Mouse (Mus musculus) hindbrain, postnatal 0 days (tissue): ENCODE measurements around the gene Pip4k2b. TPM values are rescaled to one million over a fixed set of nuclear protein-coding genes. Genes with fewer than 3 reads are reported as not detected.

Source experiments
- ATAC-seq: fragments of 200-750 bp; cut with Nextera tagmentation; 2 replicates; pipeline ENCODE4 v1.8.0; 2017; ENCODE audit warnings: mild to moderate bottlenecking, moderate TSS enrichment, moderate library complexity
- DNase-seq: peaks from one replicate; pipeline ENCODE4 v3.0.0-alpha.2; 2015; ENCODE audit warnings: low spot score
- H3K27ac ChIP-seq: fragments of 300-500 bp; sonication (generic); 2 replicates; pipeline ENCODE4 v1.5.1; 2014; ENCODE audit warnings: mild to moderate bottlenecking
- H3K27me3 ChIP-seq: fragments of 300-500 bp; sonication (generic); 2 replicates; pipeline ENCODE4 v1.6.1; 2014; ENCODE audit warnings: low read length, mixed read lengths; ENCODE audit not compliant: insufficient read depth
- H3K36me3 ChIP-seq: fragments of 300-500 bp; sonication (generic); 2 replicates; pipeline ENCODE4 v1.6.1; 2014; ENCODE audit warnings: low read length, mixed read lengths; ENCODE audit not compliant: insufficient read depth
- H3K4me1 ChIP-seq: fragments of 300-500 bp; sonication (generic); 2 replicates; pipeline ENCODE4 v1.6.1; 2014; ENCODE audit warnings: antibody characterized with exemption, low read length, mixed read lengths; ENCODE audit not compliant: insufficient read depth
- H3K4me2 ChIP-seq: fragments of 300-500 bp; sonication (generic); 2 replicates; pipeline ENCODE4 v1.6.1; 2014; ENCODE audit warnings: low read depth, mild to moderate bottlenecking, low read length, moderate library complexity, mixed read lengths
- H3K4me3 ChIP-seq: fragments of 300-500 bp; sonication (generic); 2 replicates; pipeline ENCODE4 v1.5.1; 2014; ENCODE audit warnings: low read length
- H3K9ac ChIP-seq: fragments of 300-500 bp; sonication (generic); replicated peaks from 2 replicates; pipeline ENCODE4 v1.6.1; 2014; ENCODE audit warnings: mild to moderate bottlenecking, low read length, moderate library complexity, mixed read lengths
- H3K9me3 ChIP-seq: fragments of 300-500 bp; sonication (generic); 2 replicates; pipeline ENCODE4 v1.6.1; 2016; ENCODE audit warnings: low read length, mixed read lengths
- CTCF ChIP-seq: IDR thresholded peaks from 2 replicates; pipeline ENCODE4 v1.5.1; 2016; ENCODE audit warnings: antibody characterized with exemption, control low read depth, low read depth
- WGBS: fragments of 180-500 bp; shearing (Covaris S2); extraction: QIAGEN DNeasy Blood & Tissue Kit; methylation state at CpG from one replicate; pipeline ENCODE4 v1.1.7; 2014; 5-methylcytosine and 5-hydroxymethylcytosine counted together
- polyA plus RNA-seq: library from polyadenylated mRNA; unstranded; fragments of >200 nt; fragmentation: Nextera tagmentation; extraction: Ambion mirVana; gene quantifications from 2 replicates; pipeline ENCODE4 v1.2.1, GENCODE M21; 2015
- total RNA-seq: library from RNA; depleted of rRNA; stranded (reverse); fragments of >200 nt; gene quantifications from 2 replicates; pipeline ENCODE4 v1.2.3, GENCODE M21; 2014

The Pip4k2b gene
- total and polyA plus RNA-seq, 2 experiments from 2014 or later = 5.1 to 127 TPM

GRCm38 (mm10) chr11:97695712-97696401 is 48.6 kb downstream of the Pip4k2b start:
- Histone ChIP-seq H3K27me3 (no peaks in the 10 kb centered on the region), H3K36me3 (peaks cover 16% of the 10 kb centered on the region), H3K4me2 (peak overlapping the region; percentile 88), H3K9ac (peak overlapping the region; percentile 14; the same call in 1 of the 2 replicates), H3K4me1 (peaks cover 36% of the 10 kb centered on the region), H3K4me3 (peak overlapping the region; percentile 1), H3K27ac (peak overlapping the region; percentile 70), H3K9me3 (no peaks in the 10 kb centered on the region)
- ATAC-seq (no peak), DNase-seq (peak; percentile 46)
- TF ChIP-seq CTCF = no peak
- WGBS = 35% methylated on average over 9 of the region's 9 CpGs

GRCm38 (mm10) chr11:97694921-97695711 is 49.4 kb downstream of the Pip4k2b start:
- Histone ChIP-seq H3K36me3 (peaks cover 22% of the 10 kb centered on the region), H3K9me3 (no peaks in the 10 kb centered on the region), H3K4me2 (peak overlapping the region; percentile 88), H3K27ac (peak overlapping the region; percentile 70), H3K4me3 (peak overlapping the region; percentile 1; the same call in 1 of the 2 replicates), H3K27me3 (no peaks in the 10 kb centered on the region), H3K4me1 (peaks cover 35% of the 10 kb centered on the region), H3K9ac (peak overlapping the region; percentile 2; the same call in 1 of the 2 replicates)
- TF ChIP-seq CTCF = no peak
- peak; percentile 52 for ATAC-seq
- 16% methylated on average over 17 of the region's 17 CpGs for WGBS
- peak; percentile 87 for DNase-seq

- ATAC-seq (no peak), DNase-seq (no peak)
- no peaks in the 10 kb centered on the region for H3K9me3 ChIP-seq
- no peak for TF ChIP-seq CTCF
- H3K4me1 ChIP-seq = peaks cover 35% of the 10 kb centered on the region
- H3K27me3 ChIP-seq = no peaks in the 10 kb centered on the region
- H3K4me3 ChIP-seq = no peak overlapping the region
- H3K36me3 ChIP-seq = peaks cover 22% of the 10 kb centered on the region
- 0 out of 2 replicates have a peak overlapping the region, but pooled peaks have one; percentile 2 for H3K9ac ChIP-seq
- peak overlapping the region; percentile 70 for H3K27ac ChIP-seq
- peak overlapping the region; percentile 88 for H3K4me2 ChIP-seq
- 46% methylated on average over 4 of the region's 4 CpGs for WGBS
Observed at GRCm38 (mm10) chr11:97694435-97694834, 50.1 kb downstream of the Pip4k2b start.

- Histone ChIP-seq H3K4me1 (peaks cover 17% of the 10 kb centered on the region), H3K27me3 (no peaks in the 10 kb centered on the region), H3K36me3 (peaks cover 22% of the 10 kb centered on the region), H3K4me2 (no peak overlapping the region), H3K9ac (no peak overlapping the region), H3K9me3 (no peaks in the 10 kb centered on the region), H3K4me3 (no peak overlapping the region), H3K27ac (no peak overlapping the region)
- peak; percentile 97 for TF ChIP-seq CTCF
- no peak for ATAC-seq
- peak; percentile 87 for DNase-seq
- WGBS = 24% methylated on average over 10 of the region's 10 CpGs
Observed at GRCm38 (mm10) chr11:97689861-97690260, 54.6 kb downstream of the Pip4k2b start.

GRCm38 (mm10) chr11:97687061-97687460 is 57.4 kb downstream of the Pip4k2b start:
- Histone ChIP-seq H3K4me2 (no peak overlapping the region), H3K27ac (no peak overlapping the region), H3K27me3 (no peaks in the 10 kb centered on the region), H3K9ac (no peak overlapping the region), H3K4me3 (no peak overlapping the region), H3K4me1 (0 out of 2 replicates have a peak, but pooled peaks cover 8% of the 10 kb centered on the region), H3K36me3 (peaks cover 19% of the 10 kb centered on the region), H3K9me3 (no peaks in the 10 kb centered on the region)
- no peak for TF ChIP-seq CTCF
- ATAC-seq = no peak
- WGBS = 92% methylated on average over 3 of the region's 3 CpGs
- DNase-seq = no peak

GRCm38 (mm10) chr11:97686322-97686908 is 58.1 kb downstream of the Pip4k2b start:
- 71% methylated on average over 11 of the region's 11 CpGs for WGBS
- no peak overlapping the region; the same call in 1 of the 2 replicates for H3K9ac ChIP-seq
- H3K36me3 ChIP-seq = peaks cover 19% of the 10 kb centered on the region
- no peaks in the 10 kb centered on the region for H3K9me3 ChIP-seq
- H3K4me2 ChIP-seq = peak overlapping the region; percentile 74
- H3K4me1 ChIP-seq = 0 out of 2 replicates have a peak, but pooled peaks cover 8% of the 10 kb centered on the region
- DNase-seq (no peak), ATAC-seq (no peak)
- peak overlapping the region; percentile 38; the same call in 1 of the 2 replicates for H3K4me3 ChIP-seq
- H3K27ac ChIP-seq = no peak overlapping the region
- H3K27me3 ChIP-seq = no peaks in the 10 kb centered on the region
- TF ChIP-seq CTCF = no peak
